22 mouse cellular contexts compared by ENCODE assay signal in the genomic region with DNA sequence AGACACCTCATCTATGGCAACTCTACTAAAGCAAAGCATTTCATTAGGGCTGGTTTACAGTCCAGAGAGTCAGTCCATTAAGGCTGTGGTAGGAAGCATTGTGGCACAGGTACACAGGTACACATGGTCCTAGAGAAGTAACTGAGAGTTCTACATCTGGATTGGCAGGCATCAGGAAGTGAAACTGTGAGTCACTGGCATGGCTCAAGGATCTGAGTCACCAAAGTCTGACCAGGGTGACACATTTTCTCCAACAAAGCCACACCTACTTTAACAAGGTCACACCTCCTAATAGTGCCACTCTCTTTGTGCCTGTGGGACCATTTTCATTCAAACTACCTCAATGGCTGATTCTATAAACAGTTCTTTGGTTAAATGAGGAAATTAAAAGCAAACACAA.
A peak's percentile ranks its signal among the peaks of the same experiment; 100 is the strongest.
DNase-seq lines count a peak whose midpoint lies in the region; ATAC-seq and TF ChIP-seq lines count a peak whose summit lies in the region.
"Had no signal": no experiment of that assay in that cellular context is flagged by ENCODE, and none has a peak within 500 bp of the region (broad histone marks: within the 10 kb centered on the region; RNA-seq: fewer than 3 reads in every experiment).

No protein-coding gene starts in this region.

- H3K79me2 ChIP-seq in CH12.LX (replicated peaks; ENCODE audit: control insufficient read depth, extremely low read depth, insufficient read depth, poor library complexity, severe bottlenecking) (no peaks in the 10 kb centered on the region), macrophage (ENCODE audit: inconsistent target) (no peaks in the 10 kb centered on the region)

- TF ChIP-seq EP300 in CH12.LX (IDR thresholded peaks at IDR 0.05; ENCODE audit: low read length) = peak; percentile 90

- peaks cover 4 to 6% of the 10 kb centered on the region in 2 experiments for H3K4me1 ChIP-seq in CH12.LX (ENCODE audit: control insufficient read depth in 1 of 2, insufficient read depth in 2 of 2)
- H3K4me1 ChIP-seq in kidney, embryonic 16.5 days (ENCODE audit: insufficient read depth, low read length) = no peaks in the 10 kb centered on the region
- H3K4me1 ChIP-seq: embryonic facial prominence, embryonic 13.5 days; kidney, embryonic 15.5 days; megakaryocyte, embryonic 14.5 days; neural tube, embryonic 15.5 days had no signal

- H3K36me3 ChIP-seq in CH12.LX (replicated peaks in 1 of 2; ENCODE audit: control insufficient read depth in 1 of 2, insufficient read depth in 1 of 2, low read length in 1 of 2) (no peaks in the 10 kb centered on the region), macrophage (ENCODE audit: inconsistent target) (no peaks in the 10 kb centered on the region)
- H3K36me3 ChIP-seq in kidney, embryonic 16.5 days (ENCODE audit: insufficient read depth, low read length) = no peaks in the 10 kb centered on the region
- H3K36me3 ChIP-seq: embryonic facial prominence, embryonic 13.5 days; kidney, embryonic 15.5 days; neural tube, embryonic 15.5 days had no signal

- DNase-seq in lung, postnatal 25 days (ENCODE audit: low spot score) = peak; percentile 14
- DNase-seq in lung, postnatal 14 days = no peak
- peak; percentile 68 for DNase-seq in CH12.LX (ENCODE audit: extremely low read depth)
- no peak for DNase-seq in retina, embryonic 14.5 days (ENCODE audit: low spot score)
- no peak for DNase-seq in right cerebral cortex, postnatal 10 days (ENCODE audit: low spot score in 2 of 2)
- DNase-seq: cerebellum, adult 9-10 months; gastrocnemius, postnatal 14 days; heart, adult 2 months; heart, postnatal 36 days; layer of hippocampus, postnatal 36 days; liver; midbrain, embryonic 14.5 days; thymus, postnatal 14 days had no signal

- no peaks in the 10 kb centered on the region for H3K27me3 ChIP-seq in CH12.LX (replicated peaks)
- H3K27me3 ChIP-seq in kidney, embryonic 16.5 days (ENCODE audit: insufficient read depth, low read length) = no peaks in the 10 kb centered on the region
- H3K27me3 ChIP-seq: embryonic facial prominence, embryonic 13.5 days; kidney, embryonic 15.5 days; megakaryocyte, embryonic 14.5 days; neural tube, embryonic 15.5 days had no signal

- TF ChIP-seq POLR2A in CH12.LX (IDR thresholded peaks at IDR 0.05; ENCODE audit: low read depth, low read length) = no peak

- H3K4me3 ChIP-seq in CH12.LX (replicated peaks in 1 of 3; ENCODE audit: low read depth in 2 of 3, low read length in 2 of 3, poor library complexity in 1 of 3) (no peak overlapping the region), macrophage (ENCODE audit: inconsistent target) (no peak overlapping the region)
- no peak overlapping the region for H3K4me3 ChIP-seq in kidney, embryonic 16.5 days (ENCODE audit: low read length)
- H3K4me3 ChIP-seq: embryonic facial prominence, embryonic 13.5 days; heart, adult 2 months; kidney, embryonic 15.5 days; megakaryocyte, embryonic 14.5 days; neural tube, embryonic 15.5 days had no signal

- ATAC-seq in kidney, embryonic 16.5 days (ENCODE audit: low FRiP score, low TSS enrichment) = no peak
- ATAC-seq: forebrain, embryonic 14.5 days; intestine, embryonic 16.5 days had no signal

- no peak overlapping the region for H3K9ac ChIP-seq in CH12.LX (ENCODE audit: insufficient read depth, low read depth)
- H3K9ac ChIP-seq in kidney, embryonic 16.5 days (replicated peaks; ENCODE audit: low read length) = no peak overlapping the region
- H3K9ac ChIP-seq: embryonic facial prominence, embryonic 13.5 days; hindbrain, embryonic 14.5 days; kidney, embryonic 15.5 days; neural tube, embryonic 15.5 days had no signal

- dilution Hi-C loops in CH12.LX (cut with MboI; ENCODE audit: extremely low pct_ligation_motif_present, extremely low pct_unique_long_range_greater_than_20kb, low sequenced_read_pairs) = no loop called here

- in situ Hi-C loops in CH12.LX (cut with MboI; ENCODE audit: low pct_ligation_motif_present, low pct_unique_long_range_greater_than_20kb, low sequenced_read_pairs) = no loop called here

- H3K4me2 ChIP-seq in CH12.LX (ENCODE audit: insufficient read depth, low read depth, poor library complexity, severe bottlenecking) = no peak overlapping the region
- H3K4me2 ChIP-seq in kidney, embryonic 16.5 days (replicated peaks; ENCODE audit: low read depth, low read length) = no peak overlapping the region
- H3K4me2 ChIP-seq: embryonic facial prominence, embryonic 13.5 days; hindbrain, embryonic 14.5 days; kidney, embryonic 15.5 days; neural tube, embryonic 15.5 days had no signal

- TF ChIP-seq CTCF in CH12.LX (conservative IDR thresholded peaks at IDR 0.05 in 1 of 2, IDR thresholded peaks at IDR 0.05 in 1 of 2; ENCODE audit: low read depth in 2 of 2, low read length in 2 of 2) = no peak

- H3K9me3 ChIP-seq in CH12.LX (replicated peaks; ENCODE audit: low read length) = no peaks in the 10 kb centered on the region
- H3K9me3 ChIP-seq in kidney, embryonic 16.5 days (ENCODE audit: low read length) = no peaks in the 10 kb centered on the region
- H3K9me3 ChIP-seq: embryonic facial prominence, embryonic 13.5 days; kidney, embryonic 15.5 days; megakaryocyte, embryonic 14.5 days; neural tube, embryonic 15.5 days had no signal

- no peak for TF ChIP-seq RAD21 in CH12.LX (IDR thresholded peaks at IDR 0.05; ENCODE audit: low read depth, low read length)

- no peak overlapping the region for H3K27ac ChIP-seq in CH12.LX (ENCODE audit: insufficient read depth, low read depth)
- peak overlapping the region; percentile 12; the same call in 1 of the 2 replicates for H3K27ac ChIP-seq in macrophage
- H3K27ac ChIP-seq in kidney, embryonic 16.5 days (ENCODE audit: low read length) = no peak overlapping the region
- H3K27ac ChIP-seq: embryonic facial prominence, embryonic 13.5 days; heart, adult 2 months; hindbrain, embryonic 14.5 days; kidney, embryonic 15.5 days; neural tube, embryonic 15.5 days had no signal

TF ChIP-seq in CH12.LX, 34 proteins besides CTCF, POLR2A, EP300 and RAD21:
- TF ChIP-seq ZKSCAN1 (IDR thresholded peaks at IDR 0.05; ENCODE audit: borderline replicate concordance, low read depth, low read length) (no peak), BHLHE40 (IDR thresholded peaks at IDR 0.05; ENCODE audit: low read depth, low read length) (peak; percentile 68), IRF4 (IDR thresholded peaks at IDR 0.05; ENCODE audit: low read depth, low read length) (peak; percentile 68), ETS1 (conservative IDR thresholded peaks at IDR 0.05; ENCODE audit: low read depth, low read length) (peak; percentile 79), JUN (IDR thresholded peaks at IDR 0.05; ENCODE audit: insufficient read depth, low read depth, low read length) (peak; percentile 77; the same call in 1 of the 2 replicates), E2F4 (IDR thresholded peaks at IDR 0.05; ENCODE audit: insufficient replicate concordance, low read depth, low read length) (no peak), USF2 (conservative IDR thresholded peaks at IDR 0.05; ENCODE audit: low read depth, low read length) (no peak), MEF2A (IDR thresholded peaks at IDR 0.05; ENCODE audit: borderline replicate concordance, low read depth, low read length) (no peak), MAX (IDR thresholded peaks at IDR 0.05; ENCODE audit: low read length) (peak; percentile 51; the same call in 1 of the 2 replicates), JUND (conservative IDR thresholded peaks at IDR 0.05; ENCODE audit: low read depth, low read length) (peak; percentile 72)
TF ChIP-seq in CH12.LX: peak in this region for 6.

Comparison
In these comparisons a context has a peak if more than half of its experiments do, and no peak if none do; other contexts are left out.
1. DNase-seq: peak in lung, postnatal 25 days (single experiment) and CH12.LX (single experiment); none in lung, postnatal 14 days (single experiment), retina, embryonic 14.5 days (single experiment) and right cerebral cortex, postnatal 10 days (0 of 2).